Comparison of ENCODE assay signal across 8 mouse cellular contexts in the genomic region with DNA sequence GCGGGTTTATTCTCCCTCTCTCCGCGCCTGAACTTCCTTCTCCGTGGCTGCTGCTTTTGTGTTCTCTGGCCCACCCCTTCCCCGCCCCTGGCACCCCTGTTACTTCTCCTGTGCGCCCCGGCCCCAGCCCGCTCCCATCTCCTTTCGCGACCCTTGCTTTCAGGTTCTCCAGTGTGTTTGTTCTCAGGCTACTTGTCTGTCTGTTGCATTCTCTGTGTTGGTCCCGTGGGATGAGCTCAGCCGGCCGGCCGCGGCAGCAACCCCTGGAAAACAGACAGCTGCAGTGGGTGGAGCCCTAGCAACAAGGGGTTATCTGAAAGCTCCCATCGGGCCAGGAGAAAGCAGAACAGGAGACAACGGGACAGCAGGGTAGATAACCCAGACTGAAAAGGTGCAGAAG. TPM values are rescaled to one million over a fixed set of nuclear protein-coding genes. Genes with fewer than 3 reads are reported as not detected.
A peak's percentile ranks its signal among the peaks of the same experiment; 100 is the strongest.
DNase-seq lines count a peak whose midpoint lies in the region; ATAC-seq lines count a peak whose summit lies in the region.
"Had no signal": no experiment of that assay in that cellular context is flagged by ENCODE, and none has a peak within 500 bp of the region (broad histone marks: within the 10 kb centered on the region; RNA-seq: fewer than 3 reads in every experiment).

No protein-coding gene starts in this region.

- H3K9me3 ChIP-seq in midbrain, embryonic 13.5 days, result peaks cover 3% of the 10 kb centered on the region; the same call in 1 of the 2 replicates
- H3K9me3 ChIP-seq: liver, embryonic 15.5 days had no signal

- H3K27me3 ChIP-seq in midbrain, embryonic 13.5 days, result peaks cover 79% of the 10 kb centered on the region

- H3K4me1 ChIP-seq in midbrain, embryonic 13.5 days (replicated peaks), result peaks cover 22% of the 10 kb centered on the region
- H3K4me1 ChIP-seq: liver, embryonic 15.5 days had no signal

- no peaks in the 10 kb centered on the region for H3K36me3 ChIP-seq in midbrain, embryonic 13.5 days
- H3K36me3 ChIP-seq: liver, embryonic 15.5 days had no signal

- H3K9ac ChIP-seq in midbrain, embryonic 13.5 days (replicated peaks), result 0 out of 2 replicates have a peak overlapping the region, but pooled peaks have one; percentile 47
- H3K9ac ChIP-seq: liver, embryonic 15.5 days had no signal

- peak overlapping the region; percentile 23 for H3K4me3 ChIP-seq in midbrain, embryonic 13.5 days (replicated peaks)
- H3K4me3 ChIP-seq: liver, embryonic 15.5 days had no signal

- WGBS in midbrain, embryonic 13.5 days, result under 1% methylated on average over 17 of the region's 17 CpGs

- peak; percentile 68 for DNase-seq in ZHBTc4 (ENCODE audit: low read depth, low spot score)
- DNase-seq in embryo, embryonic 10.5 days (ENCODE audit: low spot score), result peak; percentile 60
- peak; percentile 32 for DNase-seq in heart, postnatal 4 days
- DNase-seq in T-cell, adult 2 months (ENCODE audit: low spot score), result no peak
- DNase-seq in adrenal gland, adult (ENCODE audit: inconsistent age in 2 of 2, low spot score in 1 of 2), result no peak
- DNase-seq in right cerebral cortex, adult 18-20 months, result no peak

- no peak overlapping the region for H3K27ac ChIP-seq in midbrain, embryonic 13.5 days
- H3K27ac ChIP-seq: liver, embryonic 15.5 days had no signal

- H3K4me2 ChIP-seq in midbrain, embryonic 13.5 days (replicated peaks), result peak overlapping the region; percentile 49
- H3K4me2 ChIP-seq: liver, embryonic 15.5 days had no signal

- ATAC-seq in midbrain, embryonic 13.5 days, result 0 out of 2 replicates have a peak, but pooled peaks have one; percentile 40

RNA-seq across cellular contexts. Expression of a gene that starts 21.4 kb away (rescaled TPM):
- total RNA-seq in heart, postnatal 4 days (2021), result not detected
- not detected in 2 replicates for polyA plus RNA-seq in midbrain, embryonic 13.5 days (2015; fragmentation: Nextera tagmentation; extraction: Ambion mirVana)
- polyA plus RNA-seq: liver, embryonic 15.5 days had no signal

RNA-seq across cellular contexts. Expression of a gene that starts 25.1 kb away (rescaled TPM):
- under 1 TPM; 0.77 to 0.86 TPM for total RNA-seq in heart, postnatal 4 days (2021)
- 17.2 and 17.4 TPM in 2 replicates for polyA plus RNA-seq in midbrain, embryonic 13.5 days (2015; fragmentation: Nextera tagmentation; extraction: Ambion mirVana)

Comparison
In these comparisons a context has a peak if more than half of its experiments do, and no peak if none do; other contexts are left out.
1. DNase-seq: peak in ZHBTc4 (single experiment), embryo, embryonic 10.5 days (single experiment) and heart, postnatal 4 days (single experiment); none in T-cell, adult 2 months (single experiment), adrenal gland, adult (0 of 2) and right cerebral cortex, adult 18-20 months (single experiment).